Mouse (Mus musculus): ENCODE data around the gene Psmd13.

DNA sequence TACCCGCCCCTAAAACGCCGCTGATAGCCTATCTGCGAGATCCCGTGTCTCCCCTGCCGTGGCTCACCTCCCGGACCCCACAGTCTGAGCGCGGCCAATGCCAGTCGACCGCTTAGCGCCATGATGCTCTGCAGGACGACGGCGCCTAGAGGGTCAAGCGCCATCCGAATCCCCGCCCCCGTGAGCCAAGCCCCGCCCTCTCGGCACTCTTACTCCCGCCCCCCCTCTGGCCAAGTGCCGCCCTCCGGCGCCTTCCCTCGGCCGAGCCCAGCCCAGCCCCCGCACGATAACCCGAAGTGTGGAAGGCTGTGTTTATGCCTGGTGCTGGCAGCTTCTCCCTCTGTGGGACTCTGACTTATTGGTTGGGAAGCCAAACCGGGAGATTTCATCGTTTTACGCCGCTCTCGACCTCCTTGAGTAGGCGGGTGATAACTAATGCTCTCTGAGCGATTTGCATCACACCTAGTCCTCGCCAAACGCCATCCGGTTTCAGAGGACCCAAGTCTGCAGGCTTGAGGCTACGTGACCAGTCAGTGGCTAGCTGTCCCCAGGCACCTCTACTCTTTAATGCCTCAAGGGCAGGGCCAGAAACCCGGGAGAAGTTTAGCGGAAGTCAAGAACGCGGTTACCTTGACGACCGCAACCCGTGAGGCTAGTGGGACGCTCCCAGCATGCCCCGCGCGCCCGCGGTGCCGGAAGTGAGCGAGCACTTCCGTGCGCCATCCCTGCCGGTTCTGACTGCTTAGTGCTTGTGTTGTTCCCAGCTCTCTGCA is at the start of gene Psmd13, which contains the start of gene Sirt3:
- TF ChIP-seq FLI1 (IDR thresholded peaks at IDR 0.05; ENCODE audit: low read length) = peak; percentile 79; the same call in 1 of the 2 replicates
- TF ChIP-seq GATA1 (IDR thresholded peaks at IDR 0.05; ENCODE audit: borderline replicate concordance, low read length) = no peak

All from megakaryocyte, embryonic 14.5 days (primary cell).